Mouse (Mus musculus): Measurements from ENCODE around the gene 9530053A07Rik. TPM values are rescaled to one million over a fixed set of nuclear protein-coding genes. Genes with fewer than 3 reads are reported as not detected.
"Not testable (repeated sequence)": the region's sequence is repeated elsewhere in the genome, so short reads cannot be mapped to it uniquely, and the experiment has no call there.

Gene 9530053A07Rik
- total and polyA plus RNA-seq, 2 experiments = not detected

- no peak for DNase-seq (ENCODE audit: extremely low read depth, low read depth, low spot score)
- H3K27me3 ChIP-seq (ENCODE audit: control insufficient read depth, insufficient read depth, low read length) = no peaks in the 10 kb centered on the region
- no peak overlapping the region for H3K4me3 ChIP-seq (ENCODE audit: insufficient read depth, low read depth, low read length)
- H3K9ac ChIP-seq (ENCODE audit: low read depth, low read length) = no peak overlapping the region
- H3K36me3 ChIP-seq (ENCODE audit: control insufficient read depth, insufficient read depth, low read length) = no peaks in the 10 kb centered on the region
- WGBS = 20% methylated on average over 13 of the region's 13 CpGs
- no peaks in the 10 kb centered on the region for H3K79me2 ChIP-seq (ENCODE audit: control insufficient read depth, insufficient read depth, low read length)
- TF ChIP-seq POLR2A (IDR thresholded peaks at IDR 0.05; ENCODE audit: extremely low read depth, insufficient read depth, low read length) (no peak), CTCF (IDR thresholded peaks at IDR 0.05; ENCODE audit: low read depth, low read length) (peak; percentile 65)
- H3K4me1 ChIP-seq (ENCODE audit: control insufficient read depth, insufficient read depth, low read length) = no peaks in the 10 kb centered on the region
- H3K27ac ChIP-seq (replicated peaks; ENCODE audit: insufficient read depth, low read depth, low read length) = no peak overlapping the region
These were observed 22.4 kb downstream of the 9530053A07Rik start for GRCm38 (mm10) chr7:28151584-28152221.

GRCm38 (mm10) chr7:28153595-28153994 lies 24.3 kb downstream of the 9530053A07Rik start:
- not testable (repeated sequence) for H3K9ac ChIP-seq (ENCODE audit: low read depth, low read length); H3K4me1 ChIP-seq (ENCODE audit: control insufficient read depth, insufficient read depth, low read length); H3K27ac ChIP-seq (replicated peaks; ENCODE audit: insufficient read depth, low read depth, low read length); H3K27me3 ChIP-seq (ENCODE audit: control insufficient read depth, insufficient read depth, low read length); DNase-seq (ENCODE audit: extremely low read depth, low read depth, low spot score); H3K79me2 ChIP-seq (ENCODE audit: control insufficient read depth, insufficient read depth, low read length); H3K36me3 ChIP-seq (ENCODE audit: control insufficient read depth, insufficient read depth, low read length); H3K4me3 ChIP-seq (ENCODE audit: insufficient read depth, low read depth, low read length)
- WGBS = 33% methylated on average over 5 of the region's 5 CpGs

GRCm38 (mm10) chr7:28159292-28159691 lies 30.0 kb downstream of the 9530053A07Rik start:
- Histone ChIP-seq H3K36me3 (ENCODE audit: control insufficient read depth, insufficient read depth, low read length) (no peaks in the 10 kb centered on the region), H3K4me1 (ENCODE audit: control insufficient read depth, insufficient read depth, low read length) (no peaks in the 10 kb centered on the region), H3K9ac (ENCODE audit: low read depth, low read length) (no peak overlapping the region), H3K27ac (replicated peaks; ENCODE audit: insufficient read depth, low read depth, low read length) (no peak overlapping the region), H3K27me3 (ENCODE audit: control insufficient read depth, insufficient read depth, low read length) (no peaks in the 10 kb centered on the region), H3K4me3 (ENCODE audit: insufficient read depth, low read depth, low read length) (no peak overlapping the region), H3K79me2 (ENCODE audit: control insufficient read depth, insufficient read depth, low read length) (no peaks in the 10 kb centered on the region)
- 54% methylated on average over 6 of the region's 6 CpGs for WGBS
- DNase-seq (ENCODE audit: extremely low read depth, low read depth, low spot score) = no peak
- TF ChIP-seq CTCF (IDR thresholded peaks at IDR 0.05; ENCODE audit: low read depth, low read length) (no peak), POLR2A (IDR thresholded peaks at IDR 0.05; ENCODE audit: extremely low read depth, insufficient read depth, low read length) (no peak)

DNA sequence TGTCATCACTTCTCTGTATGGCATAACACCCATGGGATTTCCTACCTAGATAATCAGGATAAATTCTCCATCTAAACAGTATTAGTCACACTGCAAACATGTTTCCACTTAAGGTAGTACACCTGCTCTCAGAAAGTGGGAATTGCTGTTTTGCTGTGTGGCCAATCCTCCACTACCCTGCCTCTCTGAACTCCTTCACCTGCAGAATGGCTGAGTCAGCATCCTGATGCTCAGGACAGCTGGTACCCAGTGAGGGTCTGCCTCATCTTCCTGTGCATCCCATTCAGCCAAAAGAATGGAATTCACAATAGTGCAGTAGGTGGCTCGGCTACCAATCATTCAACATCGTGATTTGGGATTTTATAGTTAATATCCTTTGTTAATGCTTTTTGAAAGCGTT lies 30.6 kb downstream of the 9530053A07Rik start:
- DNase-seq (ENCODE audit: extremely low read depth, low read depth, low spot score) = no peak
- no peaks in the 10 kb centered on the region for H3K4me1 ChIP-seq (ENCODE audit: control insufficient read depth, insufficient read depth, low read length)
- WGBS = 85% methylated on average over 3 of the region's 3 CpGs
- H3K27me3 ChIP-seq (ENCODE audit: control insufficient read depth, insufficient read depth, low read length) = no peaks in the 10 kb centered on the region
- TF ChIP-seq POLR2A (IDR thresholded peaks at IDR 0.05; ENCODE audit: extremely low read depth, insufficient read depth, low read length) (no peak), CTCF (IDR thresholded peaks at IDR 0.05; ENCODE audit: low read depth, low read length) (no peak)
- H3K36me3 ChIP-seq (ENCODE audit: control insufficient read depth, insufficient read depth, low read length) = no peaks in the 10 kb centered on the region
- no peak overlapping the region for H3K4me3 ChIP-seq (ENCODE audit: insufficient read depth, low read depth, low read length)
- no peak overlapping the region for H3K27ac ChIP-seq (replicated peaks; ENCODE audit: insufficient read depth, low read depth, low read length)
- H3K79me2 ChIP-seq (ENCODE audit: control insufficient read depth, insufficient read depth, low read length) = no peaks in the 10 kb centered on the region
- no peak overlapping the region for H3K9ac ChIP-seq (ENCODE audit: low read depth, low read length)

- no peak overlapping the region for H3K4me3 ChIP-seq (ENCODE audit: insufficient read depth, low read depth, low read length)
- no peaks in the 10 kb centered on the region for H3K4me1 ChIP-seq (ENCODE audit: control insufficient read depth, insufficient read depth, low read length)
- H3K9ac ChIP-seq (ENCODE audit: low read depth, low read length) = no peak overlapping the region
- H3K36me3 ChIP-seq (ENCODE audit: control insufficient read depth, insufficient read depth, low read length) = no peaks in the 10 kb centered on the region
- H3K27ac ChIP-seq (replicated peaks; ENCODE audit: insufficient read depth, low read depth, low read length) = no peak overlapping the region
- DNase-seq (ENCODE audit: extremely low read depth, low read depth, low spot score) = no peak
- WGBS = 53% methylated on average over 9 of the region's 9 CpGs
- no peak for TF ChIP-seq CTCF (IDR thresholded peaks at IDR 0.05; ENCODE audit: low read depth, low read length)
- TF ChIP-seq POLR2A (IDR thresholded peaks at IDR 0.05; ENCODE audit: extremely low read depth, insufficient read depth, low read length) = no peak
- no peaks in the 10 kb centered on the region for H3K79me2 ChIP-seq (ENCODE audit: control insufficient read depth, insufficient read depth, low read length)
- H3K27me3 ChIP-seq (ENCODE audit: control insufficient read depth, insufficient read depth, low read length) = no peaks in the 10 kb centered on the region
These were observed 32.0 kb downstream of the 9530053A07Rik start for GRCm38 (mm10) chr7:28161163-28161749.

- no peaks in the 10 kb centered on the region for H3K27me3 ChIP-seq (ENCODE audit: control insufficient read depth, insufficient read depth, low read length)
- WGBS = 77% methylated on average over 6 of the region's 6 CpGs
- H3K4me1 ChIP-seq (ENCODE audit: control insufficient read depth, insufficient read depth, low read length) = peaks cover under 1% of the 10 kb centered on the region; the same call in 1 of the 2 replicates
- no peaks in the 10 kb centered on the region for H3K36me3 ChIP-seq (ENCODE audit: control insufficient read depth, insufficient read depth, low read length)
- TF ChIP-seq POLR2A (IDR thresholded peaks at IDR 0.05; ENCODE audit: extremely low read depth, insufficient read depth, low read length) (no peak), CTCF (IDR thresholded peaks at IDR 0.05; ENCODE audit: low read depth, low read length) (no peak)
- no peak overlapping the region for H3K9ac ChIP-seq (ENCODE audit: low read depth, low read length)
- no peak overlapping the region for H3K27ac ChIP-seq (replicated peaks; ENCODE audit: insufficient read depth, low read depth, low read length)
- H3K4me3 ChIP-seq (ENCODE audit: insufficient read depth, low read depth, low read length) = no peak overlapping the region
- H3K79me2 ChIP-seq (ENCODE audit: control insufficient read depth, insufficient read depth, low read length) = 0 out of 2 replicates have a peak, but pooled peaks cover under 1% of the 10 kb centered on the region
- DNase-seq (ENCODE audit: extremely low read depth, low read depth, low spot score) = no peak
These were observed 36.1 kb downstream of the 9530053A07Rik start for GRCm38 (mm10) chr7:28165406-28165805.

Data from liver, adult 2 months (tissue).